Mouse (Mus musculus) CH12.LX (cell line): Measurements from ENCODE around the gene Fndc9.

Experiments used
- CHD1 ChIP-seq: IDR thresholded peaks from 2 replicates; pipeline ENCODE4 v1.6.1; 2012; ENCODE audit warnings: low read depth, low read length, improper control_type of control experiment, inconsistent platforms
- CTCF ChIP-seq, 2 experiments: IDR thresholded peaks in 1 of 2; conservative IDR thresholded peaks in 1 of 2; 2 replicates each; pipeline ENCODE4 v1.5.1; 2011 to 2012; ENCODE audit warnings: low read depth in 2 of 2, low read length in 2 of 2, improper control_type of control experiment in 1 of 2, inconsistent platforms in 1 of 2, mild to moderate bottlenecking in 1 of 2, moderate library complexity in 1 of 2
- EP300 ChIP-seq: IDR thresholded peaks from 2 replicates; pipeline ENCODE4 v1.6.1; 2011; ENCODE audit warnings: low read length, improper control_type of control experiment
- GABPA ChIP-seq: IDR thresholded peaks from 2 replicates; pipeline ENCODE4 v1.6.1; 2012; ENCODE audit warnings: low read depth, low read length, improper control_type of control experiment, inconsistent platforms; ENCODE audit not compliant: insufficient replicate concordance
- MAX ChIP-seq: IDR thresholded peaks from 2 replicates; pipeline ENCODE4 v1.6.1; 2011; ENCODE audit warnings: low read length, improper control_type of control experiment
- MAZ ChIP-seq: IDR thresholded peaks from 2 replicates; pipeline ENCODE4 v1.6.1; 2012; ENCODE audit warnings: low read depth, mild to moderate bottlenecking, inconsistent platforms, low read length, improper control_type of control experiment, moderate library complexity
- NELFE ChIP-seq: IDR thresholded peaks from 2 replicates; pipeline ENCODE4 v1.6.1; 2011; ENCODE audit warnings: low read depth, low read length, improper control_type of control experiment
- PAX5 ChIP-seq: IDR thresholded peaks from 2 replicates; pipeline ENCODE4 v1.6.1; 2012; ENCODE audit warnings: low read length, inconsistent platforms, mixed read lengths
- POLR2A ChIP-seq: IDR thresholded peaks from 2 replicates; pipeline ENCODE4 v1.6.1; 2011; ENCODE audit warnings: low read depth, mild to moderate bottlenecking, improper control_type of control experiment, low read length
- SIN3A ChIP-seq: IDR thresholded peaks from 2 replicates; pipeline ENCODE4 v1.6.1; 2012; ENCODE audit warnings: low read length, improper control_type of control experiment, inconsistent platforms
- UBTF ChIP-seq: IDR thresholded peaks from 2 replicates; pipeline ENCODE4 v1.6.1; 2012; ENCODE audit warnings: low read depth, mild to moderate bottlenecking, inconsistent platforms, low read length, improper control_type of control experiment, moderate library complexity
- USF1 ChIP-seq: IDR thresholded peaks from 2 replicates; pipeline ENCODE4 v1.6.1; 2014; ENCODE audit warnings: low read depth, mild to moderate bottlenecking, inconsistent platforms, low read length, improper control_type of control experiment
- ZNF384 ChIP-seq: IDR thresholded peaks from 2 replicates; pipeline ENCODE4 v1.6.1; 2012; ENCODE audit warnings: low read depth, low read length, improper control_type of control experiment, inconsistent platforms

GRCm38 (mm10) chr11:46246393-46246792 is 11.1 kb downstream of the Fndc9 start:
- TF ChIP-seq GABPA (no peak), EP300 (no peak), CTCF (conservative IDR thresholded peaks at IDR 0.05 in 1 of 2, IDR thresholded peaks at IDR 0.05 in 1 of 2; ENCODE audit: low read depth in 2 of 2, low read length in 2 of 2) (no peak), MAX (no peak), POLR2A (no peak), MAZ (no peak), ZNF384 (no peak), NELFE (no peak), SIN3A (no peak), UBTF (no peak), USF1 (no peak), CHD1 (no peak), PAX5 (no peak)
